Mouse (Mus musculus) frontal cortex, postnatal 36 days (tissue): ENCODE results near the gene Idi1.
"Not testable (repeated sequence)": the region's sequence is repeated elsewhere in the genome, so short reads cannot be mapped to it uniquely, and the experiment has no call there.

Experiments used
- DNase-seq, 2 experiments: peaks; one replicate each; pipeline ENCODE4 v3.0.0; 2022; ENCODE audit warnings: low spot score in 2 of 2

Gene Idi1

DNA sequence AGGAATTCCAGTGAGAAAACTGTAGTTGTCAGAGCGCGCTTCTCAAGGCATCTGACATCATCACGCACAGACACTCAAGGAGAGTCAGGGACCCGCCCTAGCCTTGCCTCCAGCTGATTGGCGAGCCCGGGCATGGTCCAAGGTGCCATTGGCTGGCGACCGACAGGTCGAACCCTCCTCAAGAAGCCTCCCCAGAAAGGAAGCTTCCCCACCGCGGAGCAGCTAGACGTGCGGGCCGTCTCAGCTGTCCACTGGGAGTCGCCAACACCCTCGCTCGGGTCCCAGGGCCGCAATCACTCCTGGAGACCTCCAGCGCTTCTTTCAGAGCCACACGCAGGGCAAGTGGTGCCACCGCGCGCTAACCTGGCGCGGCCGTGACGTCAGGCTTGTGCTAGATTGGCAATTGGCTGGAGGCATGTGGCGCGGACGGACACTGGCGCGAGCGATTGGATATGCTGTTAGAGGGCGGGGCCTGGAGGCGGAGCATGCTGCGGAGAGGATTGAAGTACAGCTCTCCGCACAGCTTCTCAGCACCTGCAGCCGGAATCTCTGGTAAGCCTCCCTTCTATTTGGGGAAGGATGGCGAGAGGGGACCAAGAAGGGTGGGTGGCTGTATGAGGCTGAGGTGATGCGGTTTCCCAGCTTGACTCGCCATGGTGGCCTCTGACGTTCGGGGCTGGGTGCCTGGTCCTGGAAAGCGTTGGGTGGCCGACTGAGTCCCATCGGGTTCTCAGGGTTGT lies at the start of gene Idi1:
Gene Idi1 (plus strand): TSS at position 57 of the 740 bp plus-strand sequence.
- peak; percentile 98 for DNase-seq

DNA sequence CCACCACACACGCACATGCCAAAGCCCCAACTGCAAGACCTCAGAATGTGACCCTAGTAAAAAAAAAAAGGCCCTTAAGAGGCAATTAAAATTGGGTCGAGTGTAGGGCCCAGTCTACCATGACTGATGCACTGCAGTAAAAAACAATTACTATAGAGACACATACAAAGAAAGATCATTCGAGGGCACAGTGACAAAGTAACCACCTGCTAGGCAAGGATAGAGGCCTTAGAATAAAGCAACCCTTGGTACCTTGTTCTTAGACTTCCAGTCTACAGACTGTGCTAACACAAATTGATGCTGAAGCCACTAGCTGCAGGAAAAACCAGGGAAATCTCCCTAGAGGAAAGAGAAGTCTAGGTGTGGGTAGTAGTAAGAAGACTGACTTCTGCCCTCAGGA lies 46.9 kb upstream of the Idi1 start:
- DNase-seq, result no peak

DNA sequence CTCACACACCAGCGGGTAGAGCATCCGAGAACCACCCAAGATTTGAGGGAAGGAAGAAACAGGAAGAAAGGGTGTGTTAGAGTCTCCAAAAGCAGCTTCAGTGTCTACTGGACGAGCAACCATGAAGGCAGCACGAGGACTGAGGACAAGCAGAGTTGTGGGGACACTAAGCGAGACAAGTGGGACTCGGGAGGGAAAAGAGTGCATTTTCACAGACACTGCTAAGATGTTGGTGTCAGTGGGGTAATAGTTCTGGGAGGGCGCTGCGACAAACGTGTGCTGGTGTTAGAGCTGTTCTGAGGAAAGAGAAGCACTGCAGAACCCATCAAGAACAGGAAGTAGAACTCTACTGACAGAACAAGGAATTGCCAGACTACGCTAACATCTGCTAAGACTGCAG lies 46.2 kb upstream of the Idi1 start:
- DNase-seq, result no peak

DNA sequence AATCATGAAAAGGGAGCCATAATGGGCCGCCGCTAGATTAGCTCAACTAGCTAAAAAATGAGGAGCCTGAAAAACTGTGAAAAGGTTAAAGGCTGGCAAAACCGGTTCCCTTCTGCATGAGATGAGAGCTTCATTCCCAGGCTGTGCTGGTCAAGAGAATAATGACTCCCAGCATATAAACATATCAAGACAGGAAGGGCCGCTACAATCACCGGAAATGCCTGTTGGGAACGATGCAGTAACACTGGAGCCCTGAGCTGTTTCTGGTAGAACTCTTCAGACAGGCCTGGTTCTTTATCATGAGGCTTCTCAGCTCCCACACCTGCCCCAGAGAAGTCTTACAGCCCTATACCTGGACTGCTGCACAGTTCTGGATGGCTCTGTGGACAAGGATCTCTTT lies 45.4 kb upstream of the Idi1 start:
- DNase-seq, result no peak

DNA sequence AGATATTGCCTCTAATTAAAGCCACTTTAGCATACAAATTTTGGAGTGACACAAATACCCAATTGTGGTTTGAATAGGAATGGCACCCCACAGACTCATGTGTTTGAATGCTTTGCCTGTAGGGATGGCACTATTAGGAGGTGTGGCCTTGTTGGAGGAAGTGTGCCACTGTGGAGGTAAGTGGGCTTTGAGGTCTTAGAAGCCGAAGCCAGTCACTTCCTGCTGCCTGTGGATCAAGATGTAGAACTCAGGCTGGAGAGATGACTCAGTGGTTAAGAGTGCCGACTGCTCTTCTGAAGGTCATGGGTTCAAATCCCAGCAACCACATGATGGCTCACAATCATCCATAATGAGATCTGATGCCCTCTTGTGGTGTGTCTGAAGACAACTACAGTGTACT lies 44.4 kb upstream of the Idi1 start:
- no peak for DNase-seq

DNA sequence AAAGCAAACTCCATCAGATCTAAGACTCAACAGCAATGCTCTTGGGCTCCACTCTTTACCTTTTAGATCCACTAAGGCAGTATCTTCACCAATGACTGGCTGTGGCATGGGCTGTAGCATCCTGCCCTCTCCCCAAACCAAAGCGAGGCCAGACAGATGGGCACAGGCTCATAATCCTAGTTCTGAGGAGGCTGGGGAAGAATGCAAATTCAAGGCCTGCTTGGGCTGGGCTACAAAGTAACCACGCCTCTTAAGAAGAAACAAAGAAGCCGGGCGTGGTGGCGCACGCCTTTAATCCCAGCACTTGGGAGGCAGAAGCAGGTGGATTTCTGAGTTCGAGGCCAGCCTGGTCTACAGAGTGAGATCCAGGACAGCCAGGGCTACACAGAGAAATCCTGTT lies 43.5 kb upstream of the Idi1 start:
- not testable (repeated sequence) for DNase-seq

DNA sequence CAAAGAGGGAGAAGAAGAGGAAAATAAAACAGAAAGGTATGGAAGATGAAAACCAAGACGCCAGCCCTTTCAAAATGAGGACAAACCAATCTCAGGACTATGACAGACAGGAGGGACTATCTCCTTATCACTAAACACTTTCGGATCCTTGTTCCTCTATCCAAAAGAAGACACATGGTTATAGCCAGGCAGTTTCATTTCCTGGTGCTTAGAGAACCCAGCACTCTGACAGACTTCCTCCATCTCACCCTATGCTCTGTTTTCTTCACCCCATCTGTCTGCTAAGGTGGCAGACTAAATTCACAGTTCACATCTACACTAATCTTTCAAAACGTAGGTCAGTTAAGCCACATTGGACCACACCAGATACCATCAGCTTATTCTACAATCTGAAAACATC lies 43.0 kb upstream of the Idi1 start:
- no peak for DNase-seq

DNA sequence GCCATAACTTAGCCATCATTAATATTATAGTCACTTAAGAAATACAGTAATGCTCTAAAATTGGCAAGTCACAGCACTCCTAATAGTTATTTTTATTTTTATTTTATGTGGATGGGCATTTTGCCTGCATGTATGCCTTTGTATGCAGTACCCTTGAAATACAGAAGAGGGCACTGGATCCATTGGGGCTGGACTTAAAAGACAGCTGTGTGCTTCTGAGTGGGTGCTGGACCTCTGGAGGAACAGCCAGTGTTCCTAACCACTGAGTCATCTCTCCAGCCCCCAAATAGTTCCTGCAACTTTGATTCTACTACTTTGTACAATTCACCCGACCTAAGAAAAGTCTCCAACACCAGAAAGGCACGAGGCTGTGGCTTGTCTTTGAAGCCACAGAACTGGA lies 37.6 kb upstream of the Idi1 start:
- no peak for DNase-seq

DNA sequence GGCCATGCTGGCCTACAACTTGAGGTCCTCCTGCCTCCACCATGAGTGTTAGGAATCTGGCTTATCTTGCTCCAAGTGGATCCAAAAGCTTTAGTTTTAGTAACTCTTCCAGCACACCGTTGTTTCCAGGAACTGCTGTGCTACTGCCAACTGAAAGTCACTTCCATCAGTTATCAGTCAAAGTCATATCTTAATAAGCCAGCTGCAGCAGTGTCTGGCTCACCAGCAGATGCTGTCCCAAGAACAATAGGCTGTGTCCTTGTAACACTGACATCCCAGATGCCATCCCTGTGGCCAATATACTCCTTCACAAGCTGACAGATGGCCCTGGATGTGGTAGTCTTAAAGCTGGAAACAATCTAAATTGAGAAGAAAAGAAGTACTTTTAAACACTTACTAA lies 36.0 kb upstream of the Idi1 start:
- DNase-seq, result no peak

DNA sequence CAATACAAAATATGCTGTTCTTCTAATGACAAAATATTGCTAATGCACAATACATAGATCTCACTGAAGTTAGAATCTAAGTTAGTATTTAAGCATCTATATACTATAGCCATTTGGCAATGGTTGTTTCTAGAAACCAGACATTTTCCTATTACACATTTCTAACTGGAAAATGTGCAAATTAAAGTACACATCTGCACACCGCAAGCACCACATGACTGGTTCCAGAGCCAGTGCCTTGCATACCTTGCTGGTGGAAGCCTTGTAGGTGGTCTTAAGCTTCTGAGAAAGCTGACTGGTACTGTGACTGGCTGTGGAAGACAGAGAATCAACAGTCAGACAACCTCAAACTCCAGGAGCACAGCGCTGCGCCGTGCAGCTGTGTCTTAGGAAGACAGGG lies 31.9 kb upstream of the Idi1 start:
- no peak for DNase-seq

DNA sequence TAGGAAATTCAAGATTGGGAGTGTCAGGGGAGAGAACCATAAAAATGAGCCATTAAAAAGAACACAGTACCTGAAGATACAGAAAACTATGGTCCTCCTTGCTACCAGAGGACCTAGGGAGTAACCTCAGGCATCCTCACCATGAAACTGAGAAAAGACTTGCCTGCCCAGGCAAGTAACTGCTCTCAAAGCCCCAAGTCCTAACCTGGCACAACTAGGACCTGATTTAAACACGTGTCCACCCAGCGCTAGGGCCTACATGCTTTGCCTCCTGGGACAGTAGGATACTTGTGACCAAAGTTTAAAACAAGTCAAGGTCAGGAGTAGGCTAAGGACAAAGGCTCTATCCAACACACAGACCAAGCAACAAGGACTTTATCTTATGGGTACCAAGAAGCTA lies 30.5 kb upstream of the Idi1 start:
- DNase-seq, result no peak

DNA sequence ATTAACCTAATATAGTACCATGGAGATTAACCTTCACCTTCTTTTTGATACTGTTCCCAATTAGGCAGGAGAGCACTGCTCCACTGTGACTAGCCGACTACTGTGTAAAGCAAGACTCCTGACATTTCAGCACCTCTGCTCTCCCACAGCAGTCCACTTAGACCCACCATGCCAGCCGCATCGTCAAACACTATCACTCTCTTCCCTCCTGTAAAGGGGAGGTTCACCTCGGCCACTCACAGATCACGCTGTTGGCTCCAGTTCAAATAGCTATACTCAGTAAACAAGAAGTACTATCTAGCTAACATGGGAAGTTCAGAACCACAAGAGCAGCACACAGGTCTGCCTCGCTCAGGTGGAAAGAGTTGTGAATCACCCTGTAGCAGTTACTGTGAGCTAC lies 26.8 kb upstream of the Idi1 start:
- DNase-seq, result no peak

DNA sequence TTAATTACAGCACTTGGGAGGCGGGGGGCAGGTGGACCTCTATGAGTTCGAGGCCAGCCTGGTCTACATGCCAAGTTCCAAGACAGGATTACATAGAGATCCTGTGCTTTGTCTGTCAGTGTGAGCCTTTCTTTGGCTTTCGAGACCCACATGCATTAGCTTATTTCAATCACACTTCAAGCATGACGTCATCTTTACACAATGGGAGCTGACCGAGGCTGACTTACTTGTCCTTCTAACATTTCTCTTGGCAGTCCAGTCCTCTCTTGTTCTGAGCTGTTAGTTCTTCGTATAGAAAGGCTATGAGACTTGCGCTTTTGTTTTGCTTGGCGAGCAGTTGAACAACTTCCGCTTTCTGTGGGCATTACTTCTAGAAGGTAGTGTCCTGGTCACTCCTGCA lies 24.4 kb upstream of the Idi1 start:
- no peak for DNase-seq

DNA sequence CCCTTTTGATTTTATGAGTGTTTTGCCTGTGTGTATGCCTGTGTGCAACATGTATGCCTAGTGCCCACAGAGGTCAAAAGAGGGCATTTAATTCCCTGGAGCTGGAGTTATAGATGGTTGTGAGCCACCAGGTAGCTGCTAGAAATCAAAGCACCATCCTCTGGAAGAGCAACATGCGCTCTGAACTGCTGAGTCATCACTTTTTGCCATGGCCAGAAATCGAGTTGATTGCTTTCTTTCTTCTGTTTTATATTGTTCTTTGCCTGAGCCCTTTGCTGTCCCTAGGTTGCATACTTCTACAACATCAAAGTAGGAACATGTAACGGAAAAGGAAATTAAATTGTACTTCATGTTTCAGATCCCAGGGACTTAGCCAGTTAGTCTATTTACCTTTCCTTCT lies 20.3 kb upstream of the Idi1 start:
- DNase-seq, result no peak

DNA sequence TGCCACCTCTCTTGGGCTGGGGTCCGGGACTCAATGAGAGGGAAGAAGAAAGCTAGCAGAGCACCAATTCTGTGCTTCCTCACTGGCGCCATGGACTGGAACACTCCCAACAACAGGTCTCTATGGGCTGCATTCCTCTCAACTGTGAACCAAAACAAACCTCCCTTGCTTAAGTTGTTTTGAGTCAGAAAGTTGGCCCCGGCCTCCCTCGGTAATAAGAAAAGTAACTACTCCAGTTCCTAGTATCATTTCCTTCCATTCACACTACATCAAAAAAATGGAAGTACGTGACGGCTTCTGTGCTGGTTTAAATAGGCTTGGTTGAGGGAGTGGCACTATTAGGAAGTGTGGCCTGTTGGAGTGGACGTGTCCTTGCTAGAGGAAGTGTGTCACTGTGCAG lies 18.7 kb upstream of the Idi1 start:
- no peak for DNase-seq

DNA sequence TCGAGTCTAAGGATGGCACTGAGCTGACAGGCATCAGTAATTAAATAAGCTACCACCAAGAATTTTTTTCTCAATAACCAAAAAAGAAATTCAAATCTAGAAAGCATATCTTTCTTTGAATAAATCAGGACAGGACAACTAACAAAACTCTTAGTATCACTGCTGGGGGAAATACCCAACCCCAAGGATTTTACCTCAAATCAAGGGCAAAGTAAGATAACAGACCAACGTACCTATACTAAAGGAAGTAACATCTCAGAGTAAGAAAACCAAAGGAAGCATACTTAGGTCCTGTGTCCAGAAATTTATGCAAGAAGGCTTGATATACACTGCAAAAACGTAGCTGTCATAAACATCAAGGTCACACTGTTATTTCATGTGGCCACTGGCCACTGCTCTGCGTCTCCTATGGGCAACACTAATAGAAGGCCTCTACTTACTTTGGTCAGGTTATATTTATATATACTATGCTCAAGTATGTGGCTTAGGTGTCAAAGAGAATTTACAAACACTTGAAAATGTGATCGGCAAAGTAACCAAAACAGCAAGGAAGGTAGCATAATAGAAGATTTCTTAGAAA lies 15.6 kb upstream of the Idi1 start:
- no peak for DNase-seq

DNA sequence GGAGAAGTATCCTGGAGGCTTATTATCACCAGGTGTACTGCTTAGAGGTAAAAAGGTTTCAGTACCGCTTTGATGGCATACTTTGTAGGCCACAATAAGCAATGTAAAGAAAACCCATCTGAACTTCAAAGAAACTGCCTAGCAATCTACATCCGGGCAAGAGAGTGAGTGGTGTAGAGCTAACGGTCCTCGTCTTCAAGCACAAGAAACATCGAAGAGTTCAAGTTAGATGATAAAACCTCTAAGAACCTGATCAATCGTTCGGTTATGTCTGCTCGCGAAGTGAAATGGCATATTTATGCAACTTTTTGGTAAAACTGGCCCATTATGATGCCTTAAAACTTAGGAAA lies 15.2 kb upstream of the Idi1 start:
- no peak for DNase-seq

DNA sequence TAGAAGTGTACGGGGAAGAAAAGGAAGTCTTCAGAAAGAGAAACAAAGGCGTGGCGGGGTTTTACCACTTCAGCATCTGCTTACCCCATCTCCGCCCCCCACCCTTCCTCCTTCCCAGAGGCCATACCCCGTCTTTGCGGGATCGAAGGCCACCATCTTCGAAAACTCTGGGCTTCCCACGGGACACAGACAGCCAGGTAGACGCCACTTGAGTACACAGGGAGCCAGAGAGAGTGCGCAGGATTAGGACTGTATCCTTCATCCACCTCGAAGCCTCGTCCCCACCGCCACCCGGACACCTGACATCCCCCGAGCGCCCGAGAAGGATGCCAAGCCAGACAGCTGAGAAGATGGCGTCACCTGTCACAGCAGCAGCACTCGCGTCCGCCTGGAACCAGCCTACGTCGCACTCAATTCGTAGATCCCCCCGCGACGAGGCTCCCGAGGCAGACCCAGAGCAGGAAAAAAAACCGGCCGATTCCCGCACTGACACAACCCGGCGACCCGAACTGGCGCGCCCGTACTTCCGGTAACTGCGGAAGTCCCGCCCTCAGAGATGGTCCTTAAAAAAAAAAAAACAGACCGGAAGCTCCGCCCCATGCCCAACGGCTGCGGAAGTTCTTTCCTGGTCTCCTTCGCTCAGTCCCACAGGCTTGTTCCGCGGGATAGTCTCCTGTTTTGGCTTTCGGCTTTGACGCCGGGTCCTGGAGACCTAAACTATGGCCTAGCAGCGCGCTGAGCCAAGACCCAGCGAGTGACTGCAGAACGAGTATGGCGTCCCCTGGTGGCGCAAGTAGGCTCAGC lies 14.6 kb upstream of the Idi1 start:
- DNase-seq, result peak; percentile 88 to 91

DNA sequence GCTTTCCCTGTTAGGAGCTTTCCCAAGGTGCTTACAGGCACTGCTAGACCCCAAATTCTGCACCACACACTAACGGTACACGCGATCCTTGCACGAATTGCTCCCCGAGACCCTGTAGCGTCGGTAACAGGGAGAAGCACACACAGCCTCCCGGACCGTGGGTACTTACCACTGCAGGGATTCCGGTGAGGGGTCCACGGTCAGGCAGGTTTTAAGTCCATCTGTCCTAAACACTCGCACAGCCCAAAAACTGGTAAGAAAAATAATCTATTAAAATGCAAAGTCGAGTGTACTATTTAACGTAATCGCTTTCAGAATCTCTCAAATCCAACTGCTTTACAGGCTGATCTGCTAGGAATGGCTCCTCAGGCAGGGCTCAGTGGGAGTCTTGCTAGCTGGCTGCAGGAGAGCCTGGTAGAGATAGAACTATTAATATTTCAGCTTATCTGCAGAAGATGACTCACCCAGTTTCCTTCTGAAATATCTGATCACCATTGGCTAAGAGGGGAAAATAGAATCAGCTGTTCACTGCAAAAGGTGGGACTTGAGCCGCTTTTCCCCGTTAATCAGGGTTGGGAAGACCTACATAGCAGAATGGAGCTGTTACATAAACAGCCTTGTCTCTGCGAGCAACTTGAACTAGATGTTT lies 13.9 kb upstream of the Idi1 start, which contains the start of gene Wdr37:
Gene Wdr37 (minus strand): TSS at position 596 of the 649 bp plus-strand sequence.
- peak; percentile 55 to 78 for DNase-seq

DNA sequence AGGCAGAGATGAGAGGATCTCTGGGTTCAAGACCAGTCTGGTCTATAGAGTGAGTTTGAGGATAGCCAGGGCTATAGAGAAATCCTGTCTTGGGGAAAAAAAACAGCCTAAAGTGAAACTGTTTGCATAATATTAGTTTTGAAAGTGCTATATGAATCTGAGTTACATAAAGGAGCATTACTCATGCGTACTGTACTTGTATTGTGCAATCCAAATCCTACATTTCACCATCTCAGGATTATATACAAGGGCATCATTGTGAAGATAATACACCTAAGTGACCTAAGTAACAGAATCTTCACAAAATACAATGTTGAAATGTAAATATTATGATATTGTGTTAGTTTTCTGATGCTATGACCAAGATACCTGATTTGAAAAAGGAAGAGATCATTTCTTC lies 11.5 kb upstream of the Idi1 start:
- DNase-seq, result no peak

DNA sequence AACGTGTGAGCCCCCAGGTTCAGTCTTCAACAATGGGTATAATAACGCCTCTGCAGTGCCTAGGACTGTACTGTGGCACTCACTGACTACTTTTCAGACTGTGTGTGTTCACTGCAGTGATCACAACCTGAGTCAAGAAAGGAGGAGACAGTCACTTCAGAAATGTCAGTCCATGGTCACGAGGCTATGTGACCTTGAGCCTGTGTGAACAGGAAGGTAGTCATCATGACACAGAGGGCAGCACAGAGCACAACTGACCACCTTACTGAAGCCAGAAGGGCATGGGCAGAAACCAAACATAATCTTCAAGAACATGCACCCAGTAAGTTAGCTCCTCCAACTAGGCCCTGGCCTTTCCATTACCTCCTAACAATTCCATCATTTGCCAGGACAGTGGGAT lies 3.7 kb upstream of the Idi1 start:
- no peak for DNase-seq

DNA sequence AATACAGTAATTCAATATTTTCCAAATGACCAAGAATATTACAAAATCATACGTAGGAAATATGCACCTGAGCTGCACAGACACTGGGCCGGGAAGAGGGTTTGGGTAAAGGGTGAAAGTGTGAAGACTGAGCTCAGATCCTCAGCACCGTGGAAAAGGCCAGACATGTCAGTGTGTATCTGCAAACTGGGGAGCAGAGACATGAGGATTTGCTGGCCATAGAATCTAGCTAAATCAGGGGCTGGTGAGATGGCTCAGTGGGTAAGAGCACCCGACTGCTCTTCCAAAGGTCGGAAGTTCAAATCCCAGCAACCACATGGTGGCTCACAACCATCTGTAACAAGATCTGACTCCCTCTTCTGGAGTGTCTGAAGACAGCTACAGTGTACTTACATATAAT lies 1.4 kb upstream of the Idi1 start:
- DNase-seq, result not testable (repeated sequence)

DNA sequence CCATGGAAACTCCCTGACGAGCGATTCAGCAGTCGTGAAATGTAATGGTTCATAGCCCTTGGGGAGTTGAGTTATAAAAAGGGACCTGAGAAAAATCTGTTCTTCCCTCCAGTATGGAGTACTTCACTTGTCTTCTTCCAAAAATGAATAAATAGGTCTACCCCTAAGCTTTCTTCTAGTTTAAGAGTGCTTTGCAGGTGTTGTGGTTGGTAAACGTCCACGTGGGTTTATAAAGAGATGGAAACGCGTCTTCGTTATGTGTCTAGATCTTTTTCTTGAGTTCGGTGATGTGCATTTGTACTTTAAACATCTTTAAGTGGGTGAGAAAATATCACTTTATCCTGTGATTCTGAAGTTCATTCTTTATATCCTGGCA lies 872 bp downstream of the Idi1 start:
- no peak for DNase-seq
